Mouse (Mus musculus) kidney, postnatal 0 days (tissue): ENCODE measurements at regions not wholly inside any gene's neighbourhood (a gene's known extent, or its start where the extent isn't known, plus 50 kb on each side); places are given as distances from the start of the nearest gene placed in this dataset.

ENCODE experiments used
- ATAC-seq: fragments of 200-750 bp; cut with Nextera tagmentation; replicated peaks from 2 replicates; pipeline ENCODE4 v1.8.0; 2017; ENCODE audit warnings: low read depth, moderate number of reproducible peaks, moderate TSS enrichment, moderate library complexity; ENCODE audit not compliant: low FRiP score
- DNase-seq: peaks from one replicate; pipeline ENCODE4 v3.0.0-alpha.2; 2016; ENCODE audit warnings: low spot score
- H3K27ac ChIP-seq: fragments of 300-500 bp; sonication (generic); 2 replicates; pipeline ENCODE4 v1.5.1; 2014; ENCODE audit warnings: mild to moderate bottlenecking
- H3K27me3 ChIP-seq: fragments of 300-500 bp; sonication (generic); 2 replicates; pipeline ENCODE4 v1.6.1; 2014; ENCODE audit warnings: low read length, mixed read lengths; ENCODE audit not compliant: insufficient read depth
- H3K36me3 ChIP-seq: fragments of 300-500 bp; sonication (generic); 2 replicates; pipeline ENCODE4 v1.6.1; 2014; ENCODE audit warnings: low read length, mixed read lengths; ENCODE audit not compliant: insufficient read depth
- H3K4me1 ChIP-seq: fragments of 300-500 bp; sonication (generic); replicated peaks from 2 replicates; pipeline ENCODE4 v1.6.1; 2014; ENCODE audit warnings: antibody characterized with exemption, low read length, mixed read lengths; ENCODE audit not compliant: insufficient read depth
- H3K4me2 ChIP-seq: fragments of 300-500 bp; sonication (generic); 2 replicates; pipeline ENCODE4 v1.6.1; 2014; ENCODE audit warnings: mild to moderate bottlenecking, low read length, moderate library complexity, mixed read lengths
- H3K4me3 ChIP-seq: fragments of 300-500 bp; sonication (generic); replicated peaks from 2 replicates; pipeline ENCODE4 v1.5.1; 2014; ENCODE audit warnings: low read depth, low read length
- H3K9ac ChIP-seq: fragments of 300-500 bp; sonication (generic); 2 replicates; pipeline ENCODE4 v1.6.1; 2014; ENCODE audit warnings: low read depth, low read length
- H3K9me3 ChIP-seq: fragments of 300-500 bp; sonication (generic); replicated peaks from 2 replicates; pipeline ENCODE4 v1.6.1; 2016; ENCODE audit warnings: low read length, inconsistent platforms, mixed read lengths
- CTCF ChIP-seq: IDR thresholded peaks from 2 replicates; pipeline ENCODE4 v1.5.1; 2016; ENCODE audit warnings: antibody characterized with exemption, low read depth, mild to moderate bottlenecking, moderate library complexity
- whole genome bisulfite sequencing: fragments of 180-500 bp; shearing (Covaris S2); extraction: QIAGEN DNeasy Blood & Tissue Kit; methylation state at CpG from one replicate; pipeline ENCODE4 v1.1.7; 2014; 5-methylcytosine and 5-hydroxymethylcytosine counted together

DNA sequence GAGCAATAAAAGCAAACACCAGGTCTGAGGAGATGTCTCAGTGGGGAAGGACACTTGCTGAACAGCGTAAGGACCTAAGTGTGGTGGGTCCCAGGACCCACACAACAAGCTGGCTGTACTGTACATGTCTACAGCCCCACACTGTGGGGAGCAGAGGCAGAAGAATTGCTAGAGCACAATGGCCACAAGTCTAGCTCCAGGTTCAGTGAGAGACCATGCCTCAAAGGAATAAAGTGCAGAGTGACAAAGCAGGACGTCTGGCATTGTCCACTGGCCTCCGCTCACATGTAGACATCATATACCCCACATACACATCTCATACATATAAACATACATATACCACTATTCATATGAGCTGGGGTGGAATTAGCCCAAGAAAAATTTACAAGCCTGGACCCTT, 77.4 kb downstream of the Mtx3 start:
- no peaks in the 10 kb centered on the region for H3K4me1 ChIP-seq
- no peaks in the 10 kb centered on the region for H3K9me3 ChIP-seq
- no peak overlapping the region for H3K9ac ChIP-seq
- H3K27ac ChIP-seq, result no peak overlapping the region
- no peaks in the 10 kb centered on the region for H3K36me3 ChIP-seq
- DNase-seq (no peak), ATAC-seq (no peak)
- no peak overlapping the region for H3K4me3 ChIP-seq
- WGBS, result 93% methylated on average over 3 of the region's 3 CpGs
- no peaks in the 10 kb centered on the region for H3K27me3 ChIP-seq
- TF ChIP-seq CTCF, result no peak
- no peak overlapping the region for H3K4me2 ChIP-seq

DNA sequence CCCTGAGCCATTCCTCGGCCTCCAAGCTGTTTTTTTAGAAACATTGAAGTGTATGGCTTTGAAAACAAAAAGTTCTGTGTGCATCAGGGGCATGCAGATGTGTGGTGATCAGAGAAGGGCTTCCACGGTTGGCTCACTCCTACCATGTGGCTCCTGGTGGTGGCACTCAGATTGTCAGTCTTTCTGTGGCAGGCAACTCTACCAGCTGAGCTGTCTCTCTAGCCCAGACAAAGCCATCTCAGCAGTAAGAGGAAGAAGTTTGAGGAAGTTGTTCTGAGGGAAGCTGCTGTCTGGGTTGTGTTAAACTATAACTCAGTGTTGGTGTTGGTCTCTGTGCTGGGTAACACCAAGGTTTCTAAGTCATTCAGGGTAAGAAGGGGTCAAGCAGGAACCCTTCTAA, 78.9 kb downstream of the Mtx3 start:
- no peaks in the 10 kb centered on the region for H3K27me3 ChIP-seq
- no peaks in the 10 kb centered on the region for H3K9me3 ChIP-seq
- no peak overlapping the region for H3K4me3 ChIP-seq
- H3K4me1 ChIP-seq, result no peaks in the 10 kb centered on the region
- no peaks in the 10 kb centered on the region for H3K36me3 ChIP-seq
- WGBS, result 77% methylated on average over 2 of the region's 2 CpGs
- no peak overlapping the region for H3K27ac ChIP-seq
- ATAC-seq (no peak), DNase-seq (no peak)
- no peak overlapping the region for H3K9ac ChIP-seq
- TF ChIP-seq CTCF, result no peak
- H3K4me2 ChIP-seq, result no peak overlapping the region

DNA sequence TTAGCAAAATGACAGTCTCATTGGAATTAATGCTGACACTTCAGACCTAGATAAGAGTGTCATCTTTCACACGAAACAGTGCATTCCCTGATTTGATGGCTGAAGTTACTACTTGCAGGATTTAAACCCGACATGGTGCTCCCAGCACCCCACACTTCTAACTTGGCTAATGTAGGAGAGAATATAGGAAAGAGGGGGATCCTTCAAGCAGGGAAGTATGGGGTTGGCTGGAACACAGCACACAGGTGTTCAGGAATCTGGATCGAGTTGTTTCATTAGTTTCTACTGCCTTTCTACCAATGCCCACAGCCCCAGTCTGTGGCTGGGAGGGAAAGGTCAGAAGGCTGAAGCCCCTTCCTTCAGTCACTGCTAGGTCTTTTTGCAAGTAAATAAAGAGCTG, 79.5 kb downstream of the Mtx3 start:
- H3K4me2 ChIP-seq, result no peak overlapping the region
- no peak overlapping the region for H3K4me3 ChIP-seq
- no peak overlapping the region for H3K27ac ChIP-seq
- no peaks in the 10 kb centered on the region for H3K36me3 ChIP-seq
- TF ChIP-seq CTCF, result no peak
- WGBS, result 53% methylated on average over 3 of the region's 3 CpGs
- H3K9me3 ChIP-seq, result no peaks in the 10 kb centered on the region
- no peak for ATAC-seq
- H3K4me1 ChIP-seq, result no peaks in the 10 kb centered on the region
- no peaks in the 10 kb centered on the region for H3K27me3 ChIP-seq
- H3K9ac ChIP-seq, result no peak overlapping the region
- no peak for DNase-seq

DNA sequence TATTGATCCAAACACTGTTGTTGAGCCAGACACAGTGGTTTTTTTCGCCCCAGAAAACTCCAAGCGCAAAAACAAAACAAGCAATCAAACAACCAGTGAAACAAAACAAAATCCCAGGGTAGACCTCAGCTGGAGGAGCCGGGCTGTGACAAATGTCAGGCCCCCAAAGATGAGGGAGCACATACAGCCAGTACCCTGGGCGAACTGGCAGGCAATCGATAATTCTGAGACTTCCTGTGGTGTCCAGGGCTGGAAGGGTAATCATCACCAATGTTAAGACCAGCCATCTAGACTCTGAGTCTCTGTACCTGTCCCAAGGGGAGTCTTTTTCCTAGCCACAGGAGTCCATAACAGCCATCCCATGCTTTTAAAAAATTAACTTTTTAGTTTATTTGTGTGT, 80.6 kb downstream of the Mtx3 start:
- no peak for DNase-seq
- 78% methylated on average over 5 of the region's 5 CpGs for WGBS
- no peak for TF ChIP-seq CTCF

DNA sequence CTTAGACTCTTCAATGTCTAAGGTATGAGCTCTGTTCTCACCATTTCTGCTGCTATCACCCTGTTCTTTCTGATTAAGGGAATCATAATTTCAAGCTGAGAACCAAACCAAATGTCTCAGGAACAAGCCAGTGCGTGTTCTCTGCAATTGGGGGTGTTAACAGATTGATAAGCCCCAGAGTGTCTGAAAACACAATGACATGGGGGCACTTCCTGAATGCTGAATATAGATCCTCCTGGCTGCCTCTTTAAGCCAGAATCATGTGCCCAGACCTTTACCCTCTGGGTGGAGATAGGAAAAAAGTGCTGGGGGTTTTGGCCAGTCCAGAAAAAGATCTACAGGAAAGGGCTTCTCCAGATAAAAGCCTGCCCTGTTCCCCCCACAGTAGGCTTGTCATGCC, 84.0 kb downstream of the Mtx3 start:
- 81% methylated on average over 1 of the region's 1 CpGs for WGBS
- no peak for TF ChIP-seq CTCF
- ATAC-seq, result no peak

More for the DNA sequence above, 80.6 kb downstream of the Mtx3 start:
- ATAC-seq, result no peak
- Histone ChIP-seq H3K9me3 (no peaks in the 10 kb centered on the region), H3K4me1 (no peaks in the 10 kb centered on the region), H3K27ac (no peak overlapping the region), H3K4me3 (no peak overlapping the region), H3K4me2 (no peak overlapping the region), H3K27me3 (no peaks in the 10 kb centered on the region), H3K9ac (no peak overlapping the region), H3K36me3 (no peaks in the 10 kb centered on the region)

DNA sequence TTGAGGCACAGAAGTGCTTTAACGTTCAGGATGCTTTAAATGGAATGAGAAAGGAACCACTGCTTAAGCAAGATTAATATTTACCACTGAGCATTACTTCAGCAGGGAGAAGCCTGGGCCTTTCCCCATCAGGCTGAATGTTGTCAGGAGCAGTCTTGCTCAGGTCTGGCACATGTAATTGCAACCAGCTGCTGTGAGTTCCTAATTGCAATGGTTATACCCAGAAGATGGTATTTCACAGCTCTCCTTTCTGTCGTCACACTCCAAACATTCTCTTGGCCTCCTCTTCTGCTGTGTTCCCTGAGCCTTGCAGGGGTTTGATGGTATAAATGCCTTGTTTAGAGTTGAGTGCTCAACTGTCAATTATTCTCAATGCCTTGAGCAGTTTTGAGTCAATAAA, 87.1 kb downstream of the Mtx3 start:
- Histone ChIP-seq H3K36me3 (no peaks in the 10 kb centered on the region), H3K27ac (no peak overlapping the region), H3K9ac (no peak overlapping the region), H3K27me3 (no peaks in the 10 kb centered on the region), H3K9me3 (no peaks in the 10 kb centered on the region), H3K4me1 (no peaks in the 10 kb centered on the region), H3K4me3 (no peak overlapping the region), H3K4me2 (no peak overlapping the region)
- no peak for TF ChIP-seq CTCF
- no peak for DNase-seq
- 60% methylated on average over 2 of the region's 2 CpGs for WGBS
- no peak for ATAC-seq

More for the DNA sequence above, 84.0 kb downstream of the Mtx3 start:
- H3K4me2 ChIP-seq, result no peak overlapping the region
- H3K27ac ChIP-seq, result no peak overlapping the region
- H3K4me3 ChIP-seq, result no peak overlapping the region
- DNase-seq, result no peak
- no peak overlapping the region for H3K9ac ChIP-seq
- no peaks in the 10 kb centered on the region for H3K9me3 ChIP-seq
- no peaks in the 10 kb centered on the region for H3K4me1 ChIP-seq
- H3K36me3 ChIP-seq, result no peaks in the 10 kb centered on the region
- H3K27me3 ChIP-seq, result no peaks in the 10 kb centered on the region

DNA sequence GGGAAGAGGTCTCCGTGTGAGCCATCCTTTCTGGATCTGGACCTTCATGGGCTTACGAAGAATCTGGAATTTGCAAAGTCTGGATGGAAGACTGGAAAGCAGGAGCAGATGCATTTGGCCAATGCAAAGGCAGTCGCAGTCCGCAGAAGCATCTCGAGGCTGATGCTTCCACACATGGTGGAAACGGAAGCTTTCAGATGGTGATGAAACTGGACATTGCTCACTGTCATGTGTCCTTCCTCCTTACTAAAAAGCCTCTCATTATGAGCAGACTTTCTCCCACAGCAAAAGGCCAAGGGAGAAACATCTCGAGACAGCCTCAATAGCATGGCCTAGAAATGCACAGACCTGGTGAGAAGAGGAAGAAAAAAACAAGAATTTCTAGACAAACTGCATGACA, 94.5 kb downstream of the Mtx3 start:
- ATAC-seq, result no peak
- TF ChIP-seq CTCF, result no peak
- Histone ChIP-seq H3K4me3 (no peak overlapping the region), H3K27ac (no peak overlapping the region), H3K9ac (no peak overlapping the region), H3K9me3 (no peaks in the 10 kb centered on the region), H3K4me1 (no peaks in the 10 kb centered on the region), H3K27me3 (no peaks in the 10 kb centered on the region), H3K4me2 (no peak overlapping the region), H3K36me3 (no peaks in the 10 kb centered on the region)
- DNase-seq, result no peak
- 89% methylated on average over 7 of the region's 7 CpGs for WGBS
